Mouse (Mus musculus): ENCODE data around the gene Arsg. TPM values are rescaled to one million over a fixed set of nuclear protein-coding genes. Genes with fewer than 3 reads are reported as not detected.

Gene Arsg
- polyA plus RNA-seq, 1 experiment from 2014 or later: 4.7 TPM

DNA sequence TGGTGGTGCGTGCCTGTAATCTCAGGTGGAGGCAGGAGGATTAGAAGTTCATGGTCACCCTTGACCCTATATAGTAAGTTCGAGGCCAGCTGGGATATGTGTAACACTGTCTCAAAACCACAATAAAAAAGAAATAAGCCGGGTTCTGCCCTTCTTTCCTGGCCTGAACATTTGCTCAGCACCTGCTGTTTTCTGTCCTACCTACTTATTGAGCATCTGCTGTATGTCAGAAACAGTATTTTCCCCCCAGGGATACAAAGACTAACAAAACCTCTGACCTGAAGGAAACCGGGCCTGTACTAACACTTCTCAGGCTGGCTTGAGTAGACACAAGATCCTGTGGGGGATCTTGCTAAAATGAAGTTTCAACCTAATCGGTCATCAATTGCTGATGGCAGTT lies 63.8 kb downstream of the Arsg start:
- no peak for ATAC-seq (ENCODE audit: low FRiP score)
- Histone ChIP-seq H3K27me3 (no peaks in the 10 kb centered on the region), H3K36me3 (no peaks in the 10 kb centered on the region), H3K9me3 (replicated peaks) (no peaks in the 10 kb centered on the region), H3K4me1 (peaks cover 9% of the 10 kb centered on the region), H3K9ac (no peak overlapping the region), H3K4me2 (replicated peaks) (no peak overlapping the region), H3K4me3 (no peak overlapping the region), H3K27ac (no peak overlapping the region)
- WGBS: 78% methylated on average over 5 of the region's 5 CpGs

DNA sequence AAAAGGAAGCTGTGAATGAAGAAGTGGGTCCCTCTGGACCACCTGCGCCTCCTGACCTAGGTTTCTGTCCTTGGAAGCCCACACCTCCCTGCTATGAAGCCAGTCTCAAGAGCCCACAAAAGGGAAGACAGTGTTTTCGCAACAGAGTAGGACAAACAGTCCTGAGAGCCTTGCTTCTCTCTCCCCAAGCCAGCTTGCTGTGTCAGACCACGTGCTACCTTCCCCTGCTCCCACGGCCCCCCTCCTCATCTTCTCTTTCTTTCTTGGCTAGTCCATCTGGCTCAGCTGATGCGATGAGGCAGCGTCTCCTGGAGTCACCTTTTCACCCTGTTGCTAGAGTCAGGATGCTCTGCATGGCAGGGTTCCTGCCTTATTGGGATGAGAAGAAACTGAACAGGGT lies 66.1 kb downstream of the Arsg start:
- Histone ChIP-seq H3K4me3 (no peak overlapping the region), H3K27ac (no peak overlapping the region), H3K27me3 (no peaks in the 10 kb centered on the region), H3K4me1 (peaks cover 9% of the 10 kb centered on the region), H3K4me2 (replicated peaks) (no peak overlapping the region; the same call in 1 of the 2 replicates), H3K9me3 (replicated peaks) (no peaks in the 10 kb centered on the region), H3K36me3 (no peaks in the 10 kb centered on the region), H3K9ac (no peak overlapping the region)
- 47% methylated on average over 6 of the region's 6 CpGs for WGBS
- ATAC-seq (ENCODE audit: low FRiP score): no peak

DNA sequence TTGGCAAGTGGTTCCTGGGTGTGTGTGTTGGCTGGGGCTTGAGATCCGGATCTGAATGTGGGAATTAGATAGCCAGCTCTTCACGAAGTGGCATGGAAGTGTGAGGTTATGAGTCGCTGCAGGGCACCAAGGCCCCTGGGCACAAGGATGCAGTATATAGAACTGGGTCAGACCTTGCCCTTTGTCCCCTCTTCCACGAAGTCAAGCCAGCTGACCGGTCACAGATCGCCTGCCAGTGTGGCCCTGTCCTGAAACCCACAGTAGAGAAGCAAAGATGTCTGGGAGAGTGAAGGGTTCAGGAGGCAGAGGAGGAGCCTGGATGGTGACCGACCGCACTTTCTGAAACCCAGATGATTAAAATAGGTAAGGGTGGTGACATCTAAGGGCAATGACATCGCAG lies 70.3 kb downstream of the Arsg start:
- H3K27ac ChIP-seq: no peak overlapping the region
- no peaks in the 10 kb centered on the region for H3K27me3 ChIP-seq
- no peak overlapping the region for H3K4me2 ChIP-seq (replicated peaks)
- ATAC-seq (ENCODE audit: low FRiP score): no peak
- H3K4me3 ChIP-seq: no peak overlapping the region
- peaks cover 9% of the 10 kb centered on the region for H3K4me1 ChIP-seq
- no peaks in the 10 kb centered on the region for H3K9me3 ChIP-seq (replicated peaks)
- WGBS: 83% methylated on average over 9 of the region's 9 CpGs
- H3K9ac ChIP-seq: no peak overlapping the region
- H3K36me3 ChIP-seq: no peaks in the 10 kb centered on the region

DNA sequence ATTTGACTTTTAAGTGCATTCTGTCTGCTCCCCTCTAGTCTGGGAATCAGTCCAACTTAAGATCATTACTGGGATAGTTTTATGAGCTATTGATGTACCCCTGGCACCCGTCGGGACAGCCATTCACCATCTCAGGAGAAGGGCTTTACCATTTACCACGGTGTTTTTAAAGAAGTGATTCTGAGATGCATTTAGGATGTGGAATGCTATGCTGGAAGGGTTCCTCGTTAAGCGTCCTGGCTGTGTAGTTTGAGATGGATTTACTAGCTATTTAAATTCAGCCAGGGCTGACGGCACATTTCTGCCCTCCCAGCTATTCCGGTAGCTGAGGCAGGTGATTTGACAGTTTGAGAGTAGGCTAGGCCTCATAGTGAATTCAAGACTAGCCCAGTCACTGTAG lies 71.3 kb downstream of the Arsg start:
- H3K4me1 ChIP-seq: peaks cover 2% of the 10 kb centered on the region
- ATAC-seq (ENCODE audit: low FRiP score): no peak

DNA sequence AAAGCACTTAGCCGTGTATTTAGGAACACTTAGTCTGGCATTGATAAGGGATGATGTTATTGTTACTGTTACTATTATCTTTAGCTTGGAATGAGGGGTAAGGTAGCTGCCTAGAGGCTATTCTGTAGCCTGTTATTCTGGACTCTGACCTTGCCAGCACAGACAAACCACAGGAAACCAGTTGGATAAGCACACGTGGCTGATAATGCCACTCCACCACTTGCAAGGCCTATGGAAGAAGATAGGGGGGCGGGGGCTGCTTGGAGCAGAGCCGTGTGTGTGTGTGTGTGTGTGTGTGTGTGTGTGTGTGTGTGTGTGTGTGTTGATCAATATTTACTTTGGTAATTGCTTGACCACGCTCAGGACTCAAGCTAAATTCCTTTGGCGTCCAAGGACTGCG lies 72.1 kb downstream of the Arsg start:
- Histone ChIP-seq H3K9ac (no peak overlapping the region), H3K36me3 (no peaks in the 10 kb centered on the region), H3K27ac (no peak overlapping the region), H3K27me3 (no peaks in the 10 kb centered on the region), H3K4me2 (replicated peaks) (no peak overlapping the region), H3K4me3 (no peak overlapping the region), H3K9me3 (replicated peaks) (no peaks in the 10 kb centered on the region), H3K4me1 (no peaks in the 10 kb centered on the region; the same call in 1 of the 2 replicates)
- 70% methylated on average over 7 of the region's 7 CpGs for WGBS
- ATAC-seq (ENCODE audit: low FRiP score): no peak

More for the DNA sequence above, 71.3 kb downstream of the Arsg start:
- no peak overlapping the region for H3K4me3 ChIP-seq
- WGBS: 86% methylated on average over 7 of the region's 7 CpGs
- H3K36me3 ChIP-seq: no peaks in the 10 kb centered on the region
- H3K27me3 ChIP-seq: no peaks in the 10 kb centered on the region
- H3K4me2 ChIP-seq (replicated peaks): no peak overlapping the region
- H3K9me3 ChIP-seq (replicated peaks): no peaks in the 10 kb centered on the region
- no peak overlapping the region for H3K27ac ChIP-seq
- no peak overlapping the region for H3K9ac ChIP-seq

DNA sequence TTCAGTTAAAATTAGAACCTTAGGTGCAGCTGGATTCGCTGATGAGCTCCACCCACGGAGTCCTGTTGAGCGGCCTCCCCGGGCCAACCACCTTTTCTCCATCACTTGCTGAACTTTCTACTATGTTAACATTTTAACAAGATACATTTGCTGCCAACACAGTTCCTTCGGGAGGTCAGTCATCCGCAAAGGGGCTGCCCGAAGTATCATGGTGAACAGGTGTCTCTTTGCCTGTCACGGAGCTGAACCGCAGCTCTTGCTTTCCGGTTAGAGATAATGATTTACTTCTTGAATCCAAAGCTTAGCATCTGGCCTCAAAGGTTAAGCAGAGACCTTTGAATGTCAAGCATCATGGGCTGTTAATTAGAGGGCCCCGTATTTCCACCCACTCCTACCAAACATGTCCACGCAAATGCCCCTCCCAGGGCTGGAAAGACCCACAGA lies 72.5 kb downstream of the Arsg start:
- Histone ChIP-seq H3K4me3 (no peak overlapping the region), H3K4me2 (replicated peaks) (no peak overlapping the region), H3K9ac (no peak overlapping the region), H3K27ac (no peak overlapping the region), H3K27me3 (no peaks in the 10 kb centered on the region), H3K4me1 (no peaks in the 10 kb centered on the region; the same call in 1 of the 2 replicates), H3K9me3 (replicated peaks) (no peaks in the 10 kb centered on the region), H3K36me3 (no peaks in the 10 kb centered on the region)
- 63% methylated on average over 12 of the region's 12 CpGs for WGBS
- no peak for ATAC-seq (ENCODE audit: low FRiP score)

DNA sequence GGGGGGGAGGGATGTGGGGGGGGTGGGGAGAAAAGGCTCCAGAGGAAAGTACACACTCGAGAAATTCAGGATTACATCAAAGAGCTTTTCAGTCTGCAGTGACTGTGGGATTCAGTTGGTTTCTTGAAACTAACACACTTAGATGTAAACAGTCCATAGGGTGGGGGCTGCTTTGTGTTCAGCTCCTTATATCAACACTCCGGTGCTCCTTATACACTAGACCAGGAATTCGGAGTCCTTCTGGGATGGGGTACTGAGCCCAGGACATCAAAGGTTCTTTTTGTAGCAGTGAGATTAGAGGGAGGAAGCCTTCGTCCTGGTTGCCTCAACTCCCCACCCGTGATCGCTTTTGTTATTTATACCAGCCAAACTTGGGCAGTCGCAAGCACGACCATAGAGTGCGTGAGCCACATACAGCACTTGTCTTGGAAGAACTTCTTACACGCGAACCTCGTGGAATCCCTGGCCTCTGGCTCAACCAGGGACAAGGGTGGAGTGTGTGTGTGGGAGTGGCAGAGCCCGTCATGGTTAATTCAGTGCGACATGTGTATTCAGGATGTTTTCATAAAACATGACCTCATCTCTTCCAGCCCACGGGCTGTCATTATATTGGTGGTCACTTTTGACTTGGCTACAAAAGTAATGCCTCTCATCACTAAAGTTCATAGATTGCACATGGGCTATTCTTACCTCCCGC lies 73.3 kb downstream of the Arsg start:
- no peak for ATAC-seq (ENCODE audit: low FRiP score)
- no peaks in the 10 kb centered on the region; the same call in 1 of the 2 replicates for H3K4me1 ChIP-seq
- no peak overlapping the region for H3K9ac ChIP-seq
- H3K27ac ChIP-seq: no peak overlapping the region
- no peaks in the 10 kb centered on the region for H3K9me3 ChIP-seq (replicated peaks)
- no peaks in the 10 kb centered on the region for H3K36me3 ChIP-seq
- WGBS: 60% methylated on average over 16 of the region's 16 CpGs
- H3K4me2 ChIP-seq (replicated peaks): no peak overlapping the region
- no peaks in the 10 kb centered on the region for H3K27me3 ChIP-seq
- H3K4me3 ChIP-seq: no peak overlapping the region

DNA sequence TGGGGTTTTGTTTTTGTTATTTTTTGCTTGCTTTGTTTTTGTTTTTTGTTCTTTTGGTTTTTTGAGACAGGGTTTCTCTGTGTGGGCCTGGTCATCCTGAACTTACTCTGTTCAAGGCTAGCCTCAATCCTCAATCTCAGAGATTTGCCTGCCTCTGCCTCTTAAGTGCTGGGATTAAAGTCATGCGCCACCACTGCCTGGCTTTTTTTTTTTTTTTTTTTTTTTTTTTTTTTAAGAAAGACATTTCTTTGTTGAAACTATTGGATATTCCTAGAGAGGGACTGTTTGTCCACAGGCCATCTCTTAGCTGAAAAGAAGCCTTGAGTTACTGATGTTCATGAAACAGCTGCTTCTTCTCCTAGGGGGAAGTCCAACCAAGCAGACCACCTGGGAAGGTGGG lies 74.5 kb downstream of the Arsg start:
- Histone ChIP-seq H3K4me1 (no peaks in the 10 kb centered on the region; the same call in 1 of the 2 replicates), H3K9ac (no peak overlapping the region), H3K4me3 (no peak overlapping the region), H3K9me3 (replicated peaks) (no peaks in the 10 kb centered on the region), H3K4me2 (replicated peaks) (no peak overlapping the region), H3K27me3 (no peaks in the 10 kb centered on the region), H3K36me3 (no peaks in the 10 kb centered on the region), H3K27ac (no peak overlapping the region)
- ATAC-seq (ENCODE audit: low FRiP score): no peak
- WGBS: 94% methylated on average over 1 of the region's 1 CpGs

DNA sequence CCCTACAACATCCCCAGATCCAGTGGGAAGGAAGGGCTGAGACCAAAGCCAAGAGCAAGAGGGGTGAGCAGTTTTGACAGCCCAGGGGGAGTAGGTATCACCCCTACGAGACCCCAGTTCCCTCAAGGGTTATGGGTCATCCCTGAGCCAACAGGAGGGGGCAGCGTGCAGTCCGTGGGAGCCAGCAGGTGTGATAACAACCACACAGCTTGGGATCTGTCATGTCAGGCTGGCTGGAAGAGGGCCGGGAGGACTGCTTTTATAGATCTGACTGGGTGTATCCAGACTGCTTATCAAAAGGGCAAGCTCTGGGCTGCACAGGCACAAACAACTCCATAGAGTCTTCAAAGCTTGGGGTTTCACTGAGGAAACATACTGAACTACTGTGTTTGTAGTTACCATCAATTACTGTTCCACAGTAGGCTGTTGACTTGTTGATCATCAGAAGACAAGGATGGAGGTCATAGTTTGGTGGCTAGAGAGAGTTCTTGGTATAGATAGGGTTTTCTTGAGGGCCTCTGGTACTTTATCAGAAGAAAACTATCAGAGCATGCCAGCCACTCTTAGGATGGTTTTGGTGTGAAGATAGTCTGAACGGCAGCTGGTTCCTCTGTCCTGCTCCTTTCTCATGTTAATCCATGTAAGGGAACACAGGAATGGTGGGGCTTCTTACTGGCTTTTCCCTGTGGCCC lies 76.6 kb downstream of the Arsg start:
- Histone ChIP-seq H3K36me3 (no peaks in the 10 kb centered on the region), H3K4me2 (replicated peaks) (no peak overlapping the region), H3K9me3 (replicated peaks) (no peaks in the 10 kb centered on the region), H3K27ac (no peak overlapping the region), H3K9ac (no peak overlapping the region), H3K4me1 (no peaks in the 10 kb centered on the region; the same call in 1 of the 2 replicates), H3K27me3 (no peaks in the 10 kb centered on the region), H3K4me3 (no peak overlapping the region)
- ATAC-seq (ENCODE audit: low FRiP score): no peak
- WGBS: 66% methylated on average over 5 of the region's 5 CpGs

DNA sequence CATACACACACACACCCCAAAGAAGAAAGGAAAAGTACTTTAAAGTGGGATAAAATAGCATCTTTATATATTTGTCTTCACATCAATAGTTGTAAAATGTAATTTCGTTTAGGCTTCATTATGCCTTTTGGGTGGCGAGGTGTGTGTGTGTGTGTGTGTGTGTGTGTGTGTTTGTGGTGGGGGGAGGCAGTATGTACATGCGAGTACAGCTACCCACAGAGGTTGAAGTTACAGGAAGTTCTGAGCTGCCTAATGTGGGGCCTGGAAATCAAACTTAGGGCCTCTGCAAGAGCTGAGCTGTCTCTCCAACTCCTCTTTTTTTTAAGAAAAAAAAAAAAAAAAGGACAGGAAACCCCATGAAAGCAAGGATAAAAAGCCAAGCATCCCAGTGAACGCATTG lies 80.7 kb downstream of the Arsg start:
- H3K9me3 ChIP-seq (replicated peaks): no peaks in the 10 kb centered on the region
- WGBS: 85% methylated on average over 4 of the region's 4 CpGs
- H3K36me3 ChIP-seq: no peaks in the 10 kb centered on the region
- H3K4me1 ChIP-seq: no peaks in the 10 kb centered on the region
- no peak overlapping the region for H3K4me2 ChIP-seq (replicated peaks)
- no peaks in the 10 kb centered on the region for H3K27me3 ChIP-seq
- H3K27ac ChIP-seq: no peak overlapping the region
- no peak for ATAC-seq (ENCODE audit: low FRiP score)
- H3K4me3 ChIP-seq: no peak overlapping the region
- H3K9ac ChIP-seq: no peak overlapping the region

DNA sequence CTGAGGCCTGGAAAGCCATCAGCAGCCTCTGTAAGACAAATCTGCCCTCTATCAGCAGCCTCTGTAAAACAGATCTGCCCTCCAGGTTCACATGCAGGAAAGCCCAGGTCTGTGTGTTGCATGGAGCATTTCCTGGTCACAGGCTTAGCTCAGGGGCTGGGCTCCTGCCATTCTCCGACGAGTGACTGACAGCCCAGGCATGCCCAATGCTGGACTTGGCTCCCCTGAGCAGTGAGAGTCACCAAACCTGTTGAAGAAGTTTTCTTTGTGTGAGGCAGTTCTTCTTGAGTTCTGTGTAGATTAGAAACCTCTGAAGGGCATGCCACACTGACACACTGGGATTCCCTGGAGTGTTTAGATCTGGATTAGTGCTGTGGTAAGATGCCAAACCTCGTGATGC lies 81.3 kb downstream of the Arsg start:
- Histone ChIP-seq H3K9ac (no peak overlapping the region), H3K4me3 (no peak overlapping the region), H3K27ac (no peak overlapping the region), H3K36me3 (no peaks in the 10 kb centered on the region), H3K4me2 (replicated peaks) (no peak overlapping the region), H3K27me3 (no peaks in the 10 kb centered on the region), H3K4me1 (no peaks in the 10 kb centered on the region), H3K9me3 (replicated peaks) (no peaks in the 10 kb centered on the region)
- 60% methylated on average over 3 of the region's 3 CpGs for WGBS
- no peak for ATAC-seq (ENCODE audit: low FRiP score)

DNA sequence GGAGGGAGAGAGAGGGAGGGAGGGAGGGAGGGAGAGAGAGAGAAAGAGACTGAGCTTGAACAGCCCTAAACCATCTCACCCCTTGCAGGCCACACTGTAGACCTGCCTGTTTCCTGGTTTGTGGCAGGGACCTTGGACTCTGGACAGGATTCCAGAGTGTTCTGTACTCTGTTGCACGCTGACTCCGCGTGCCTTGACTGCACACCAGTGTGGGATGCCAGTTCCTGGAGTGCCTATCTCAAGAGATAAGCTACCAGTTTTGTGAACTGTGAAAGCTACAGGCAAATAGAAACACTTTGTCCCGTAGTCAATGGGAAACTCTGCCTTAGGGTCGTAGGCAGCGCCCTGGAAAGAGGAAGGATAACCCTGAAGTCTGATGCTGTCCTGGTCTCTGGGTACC lies 83.0 kb downstream of the Arsg start:
- H3K4me1 ChIP-seq: no peaks in the 10 kb centered on the region
- 94% methylated on average over 6 of the region's 6 CpGs for WGBS
- no peak for ATAC-seq (ENCODE audit: low FRiP score)
- no peaks in the 10 kb centered on the region for H3K27me3 ChIP-seq
- no peak overlapping the region for H3K9ac ChIP-seq
- no peak overlapping the region for H3K4me2 ChIP-seq (replicated peaks)
- H3K9me3 ChIP-seq (replicated peaks): 0 out of 2 replicates have a peak, but pooled peaks cover 2% of the 10 kb centered on the region
- H3K36me3 ChIP-seq: no peaks in the 10 kb centered on the region
- no peak overlapping the region for H3K27ac ChIP-seq
- no peak overlapping the region for H3K4me3 ChIP-seq

DNA sequence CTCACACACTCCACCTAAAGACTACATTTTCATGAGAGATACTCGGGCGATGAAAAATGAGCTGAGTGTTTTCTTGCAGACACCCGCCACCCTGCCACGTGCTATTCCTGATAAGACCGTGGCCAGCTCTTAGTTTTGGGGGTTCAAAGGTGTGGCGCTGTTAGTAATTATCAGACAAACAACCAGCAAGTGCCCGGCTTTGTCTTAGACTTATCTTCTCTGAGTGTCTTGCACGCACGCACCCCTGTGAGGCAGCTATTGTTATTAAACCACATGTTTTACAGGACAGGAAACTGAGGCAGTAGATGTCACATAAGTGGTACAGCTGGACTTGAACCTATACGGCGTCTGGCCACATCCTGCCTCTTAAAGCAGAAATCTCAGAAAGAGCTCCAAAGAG lies 84.2 kb downstream of the Arsg start:
- H3K9me3 ChIP-seq (replicated peaks): 0 out of 2 replicates have a peak, but pooled peaks cover 2% of the 10 kb centered on the region
- WGBS: 88% methylated on average over 11 of the region's 11 CpGs
- no peak overlapping the region for H3K9ac ChIP-seq
- no peaks in the 10 kb centered on the region for H3K36me3 ChIP-seq
- H3K4me1 ChIP-seq: no peaks in the 10 kb centered on the region
- H3K27me3 ChIP-seq: no peaks in the 10 kb centered on the region
- H3K4me2 ChIP-seq (replicated peaks): no peak overlapping the region
- no peak for ATAC-seq (ENCODE audit: low FRiP score)
- H3K4me3 ChIP-seq: no peak overlapping the region
- no peak overlapping the region for H3K27ac ChIP-seq
